Mouse (Mus musculus) heart, adult 2 months (tissue): ENCODE measurements around the gene Pnn.

ENCODE experiments used
- CTCF ChIP-seq: fragments of 200-600 bp; IDR thresholded peaks from 2 replicates; pipeline ENCODE4 v1.8.1; 2022; ENCODE audit warnings: antibody characterized with exemption, mild to moderate bottlenecking, moderate library complexity
- EP300 ChIP-seq: fragments of 200-500 bp; IDR thresholded peaks from 2 replicates; pipeline ENCODE4 v1.6.1; 2011; ENCODE audit warnings: low read depth, low read length, control low read depth; ENCODE audit not compliant: insufficient read depth
- POLR2A ChIP-seq: fragments of 200-500 bp; IDR thresholded peaks from 2 replicates; pipeline ENCODE4 v1.6.1; 2011; ENCODE audit warnings: mild to moderate bottlenecking, low read depth, low read length, control low read depth; ENCODE audit not compliant: insufficient read depth

DNA sequence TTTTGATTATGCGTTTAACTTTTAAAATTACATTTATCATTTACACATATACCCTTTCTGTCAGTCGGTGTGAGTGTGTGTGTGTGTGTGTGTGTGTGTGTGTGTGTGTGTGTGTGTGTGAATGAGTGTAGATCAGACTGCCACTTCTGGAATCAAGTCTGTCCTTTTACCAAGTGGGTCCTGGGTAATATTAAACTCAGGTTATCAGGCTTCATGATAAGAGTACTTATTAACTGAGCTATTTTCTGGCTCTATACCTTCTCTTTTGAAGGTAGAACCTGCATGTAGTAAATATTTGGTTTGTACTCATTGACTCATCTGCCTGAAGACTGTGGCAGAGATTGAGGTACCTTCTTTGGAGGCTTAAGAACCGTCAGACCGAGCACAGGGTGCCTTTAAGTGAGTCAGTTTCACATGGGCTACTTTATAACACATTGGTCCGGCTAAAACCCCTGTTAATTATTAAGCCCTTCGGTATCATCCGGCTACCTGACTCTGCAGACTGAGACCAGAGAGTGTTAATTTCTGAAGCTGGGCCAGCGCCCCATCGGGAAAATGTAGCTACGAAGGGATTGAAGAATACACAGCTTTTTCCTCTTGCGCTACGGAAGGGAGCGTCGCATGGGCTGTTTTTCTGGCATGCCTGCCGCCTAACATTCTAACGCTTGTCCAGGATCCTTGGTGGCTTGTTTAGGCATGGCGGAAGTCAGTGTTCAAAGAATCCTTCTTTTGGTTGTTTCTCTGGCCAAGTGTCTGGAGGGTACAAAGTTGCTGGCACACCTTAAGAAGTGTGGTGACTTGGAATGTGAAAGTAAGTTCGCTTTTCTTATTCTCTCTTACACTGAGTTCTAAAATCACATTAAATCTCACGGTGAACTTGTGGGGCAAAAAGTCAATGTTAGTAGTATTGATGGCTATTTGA, 28.7 kb downstream of the Pnn start, which contains the start of gene Mia2:
- no peak for TF ChIP-seq CTCF
- no peak for TF ChIP-seq EP300
- TF ChIP-seq POLR2A, result no peak
